Mouse (Mus musculus) left cerebral cortex, postnatal 25 days (tissue): ENCODE results near the gene 1700012B07Rik. TPM values are rescaled to one million over a fixed set of nuclear protein-coding genes. Genes with fewer than 3 reads are reported as not detected.
A peak's percentile ranks its signal among the peaks of the same experiment; 100 is the strongest.

ENCODE experiments used
- DNase-seq, 2 experiments: peaks; one replicate each; pipeline ENCODE4 v3.0.0; 2022; ENCODE audit warnings: low spot score in 2 of 2, mixed read lengths in 1 of 2
- intact Hi-C: fragments of 180-260 bp; cut with DNase I; formaldehyde crosslinking; loops from one replicate; pipeline ENCODE4 v1.15.1; 2025
- total RNA-seq, 2 experiments: library from RNA; stranded (reverse); gene quantifications; 2 replicates each; pipeline ENCODE4 v1.2.3; 2021

The 1700012B07Rik gene
- total RNA-seq, 2 experiments from 2014 or later: not detected

- intact Hi-C loops: no loop called here
- DNase-seq: no peak
Measured at GRCm38 (mm10) chr11:109853228-109853966, 25.6 kb upstream of the 1700012B07Rik start.

- intact Hi-C loops: no loop called here
- DNase-seq: no peak
Measured at GRCm38 (mm10) chr11:109851996-109852395, 24.1 kb upstream of the 1700012B07Rik start.

- intact Hi-C loops: no loop called here
- DNase-seq: no peak
Measured at GRCm38 (mm10) chr11:109846343-109846742, 18.5 kb upstream of the 1700012B07Rik start.

GRCm38 (mm10) chr11:109845601-109846000, 17.8 kb upstream of the 1700012B07Rik start:
- DNase-seq: no peak
- intact Hi-C loops: no loop called here

- DNase-seq: no peak
- intact Hi-C loops: no loop called here
Measured at GRCm38 (mm10) chr11:109844466-109844865, 16.6 kb upstream of the 1700012B07Rik start.

GRCm38 (mm10) chr11:109830368-109830767, 2.5 kb upstream of the 1700012B07Rik start:
- intact Hi-C loops: no loop called here
- DNase-seq: no peak

GRCm38 (mm10) chr11:109822280-109822679, 5.6 kb downstream of the 1700012B07Rik start:
- intact Hi-C loops: no loop called here
- no peak for DNase-seq

- intact Hi-C loops: no loop called here
- no peak for DNase-seq
Measured at GRCm38 (mm10) chr11:109817405-109817804, 10.4 kb downstream of the 1700012B07Rik start.

- DNase-seq: no peak
- intact Hi-C loops: no loop called here
Measured at GRCm38 (mm10) chr11:109816911-109817310, 10.9 kb downstream of the 1700012B07Rik start.

- intact Hi-C loops: no loop called here
- DNase-seq: no peak
Measured at GRCm38 (mm10) chr11:109811721-109812120, 16.1 kb downstream of the 1700012B07Rik start.

GRCm38 (mm10) chr11:109809175-109809855, 18.5 kb downstream of the 1700012B07Rik start:
- intact Hi-C loops: no loop called here
- DNase-seq: peak; percentile 34 to 50

GRCm38 (mm10) chr11:109801515-109801914, 26.3 kb downstream of the 1700012B07Rik start:
- no peak for DNase-seq

GRCm38 (mm10) chr11:109797531-109797930, 30.3 kb downstream of the 1700012B07Rik start:
- intact Hi-C loops: no loop called here
- no peak for DNase-seq

More at GRCm38 (mm10) chr11:109801515-109801914, 26.3 kb downstream of the 1700012B07Rik start:
- intact Hi-C loops: no loop called here

GRCm38 (mm10) chr11:109795536-109795935, 32.3 kb downstream of the 1700012B07Rik start:
- intact Hi-C loops: no loop called here
- DNase-seq: no peak

GRCm38 (mm10) chr11:109793578-109793977, 34.3 kb downstream of the 1700012B07Rik start:
- intact Hi-C loops: no loop called here
- DNase-seq: peak in 1 of 2 experiments; percentile 61

- intact Hi-C loops: no loop called here
- DNase-seq: no peak
Measured at GRCm38 (mm10) chr11:109792401-109792997, 35.3 kb downstream of the 1700012B07Rik start.

GRCm38 (mm10) chr11:109791965-109792364, 35.9 kb downstream of the 1700012B07Rik start:
- intact Hi-C loops: no loop called here

GRCm38 (mm10) chr11:109790221-109790620, 37.6 kb downstream of the 1700012B07Rik start:
- no peak for DNase-seq
- intact Hi-C loops: no loop called here

More at GRCm38 (mm10) chr11:109791965-109792364, 35.9 kb downstream of the 1700012B07Rik start:
- DNase-seq: no peak

- intact Hi-C loops: no loop called here
- DNase-seq: peak; percentile 22 to 69
Measured at GRCm38 (mm10) chr11:109785392-109785791, 42.5 kb downstream of the 1700012B07Rik start.

GRCm38 (mm10) chr11:109771381-109771780, 56.5 kb downstream of the 1700012B07Rik start:
- intact Hi-C loops: no loop called here
- DNase-seq: no peak
